ENCODE assay signal across 28 mouse cellular contexts in genomic region chr12:107016801-107017200, GRCm38 (mm10).
DNase-seq lines count a peak whose midpoint lies in the region; ATAC-seq and TF ChIP-seq lines count a peak whose summit lies in the region.
"Had no signal": no experiment of that assay in that cellular context is flagged by ENCODE, and none has a peak within 500 bp of the region (broad histone marks: within the 10 kb centered on the region; RNA-seq: fewer than 3 reads in every experiment).

No protein-coding gene starts in this region.

- peak; percentile 47 for ATAC-seq in CD4-positive, CD25-positive, alpha-beta regulatory T cell, adult 4 months
- ATAC-seq in monocyte, adult 5-6 weeks (replicated peaks; ENCODE audit: insufficient number of reproducible peaks, low FRiP score, low TSS enrichment, poor library complexity, severe bottlenecking), result no peak
- no peak for ATAC-seq in hindbrain, postnatal 0 days
- ATAC-seq: activated CD4-positive, CD25-positive, alpha-beta regulatory T cell, adult 4 months; forebrain, embryonic 14.5 days; forebrain, postnatal 0 days; hindbrain, embryonic 16.5 days; inflammation-experienced regulatory T-cells, adult 6 months had no signal

- no peak for TF ChIP-seq POLR2A in thymus, adult 2 months (IDR thresholded peaks at IDR 0.05; ENCODE audit: control insufficient read depth, extremely low read depth, insufficient read depth, low read length, poor library complexity)

- no peak overlapping the region for H3K9ac ChIP-seq in hindbrain, postnatal 0 days (replicated peaks; ENCODE audit: low read length)
- H3K9ac ChIP-seq: embryonic facial prominence, embryonic 12.5 days; embryonic facial prominence, embryonic 15.5 days; forebrain, postnatal 0 days; heart, embryonic 13.5 days; hindbrain, embryonic 13.5 days had no signal

- H3K4me2 ChIP-seq in hindbrain, postnatal 0 days (ENCODE audit: low read depth, low read length), result no peak overlapping the region
- H3K4me2 ChIP-seq: embryonic facial prominence, embryonic 12.5 days; embryonic facial prominence, embryonic 15.5 days; heart, embryonic 13.5 days; hindbrain, embryonic 13.5 days had no signal

- no peaks in the 10 kb centered on the region for H3K27me3 ChIP-seq in thymus, adult 2 months (ENCODE audit: control insufficient read depth, insufficient read depth, low read length)
- no peaks in the 10 kb centered on the region for H3K27me3 ChIP-seq in hindbrain, postnatal 0 days (ENCODE audit: insufficient read depth, low read length)
- H3K27me3 ChIP-seq: embryonic facial prominence, embryonic 12.5 days; embryonic facial prominence, embryonic 15.5 days; heart, embryonic 13.5 days; hindbrain, embryonic 13.5 days had no signal

- H3K36me3 ChIP-seq in thymus, adult 2 months (ENCODE audit: control insufficient read depth, insufficient read depth, low read length), result no peaks in the 10 kb centered on the region
- no peaks in the 10 kb centered on the region for H3K36me3 ChIP-seq in hindbrain, postnatal 0 days (ENCODE audit: insufficient read depth, low read length)
- H3K36me3 ChIP-seq: embryonic facial prominence, embryonic 12.5 days; embryonic facial prominence, embryonic 15.5 days; heart, embryonic 10.5 days; heart, embryonic 13.5 days; hindbrain, embryonic 10.5 days; hindbrain, embryonic 13.5 days had no signal

- WGBS in thymus, adult 2 months, result 16% methylated on average over 2 of the region's 2 CpGs
- 83% methylated on average over 2 of the region's 2 CpGs for WGBS in hindbrain, postnatal 0 days

- no peak overlapping the region for H3K27ac ChIP-seq in thymus, adult 2 months (ENCODE audit: control insufficient read depth, insufficient read depth, low read length)
- H3K27ac ChIP-seq in hindbrain, postnatal 0 days, result no peak overlapping the region
- H3K27ac ChIP-seq: embryonic facial prominence, embryonic 12.5 days; embryonic facial prominence, embryonic 15.5 days; gastrocnemius, adult 2 months; heart, embryonic 10.5 days; heart, embryonic 13.5 days; hindbrain, embryonic 10.5 days; hindbrain, embryonic 13.5 days had no signal

- no peaks in the 10 kb centered on the region for H3K9me3 ChIP-seq in hindbrain, postnatal 0 days (ENCODE audit: low read length)
- H3K9me3 ChIP-seq: embryonic facial prominence, embryonic 12.5 days; embryonic facial prominence, embryonic 15.5 days; heart, embryonic 10.5 days; heart, embryonic 13.5 days; hindbrain, embryonic 10.5 days; hindbrain, embryonic 13.5 days had no signal

- no peak for TF ChIP-seq CTCF in thymus, adult 2 months (IDR thresholded peaks at IDR 0.05; ENCODE audit: borderline replicate concordance, control insufficient read depth, extremely low read depth, insufficient read depth, low read length, poor library complexity)
- no peak for TF ChIP-seq CTCF in hindbrain, postnatal 0 days (IDR thresholded peaks at IDR 0.05; ENCODE audit: low read depth)

- H3K4me3 ChIP-seq in thymus, adult 2 months (ENCODE audit: control insufficient read depth, insufficient read depth, low read length), result no peak overlapping the region
- no peak overlapping the region for H3K4me3 ChIP-seq in hindbrain, postnatal 0 days (ENCODE audit: low read length)
- H3K4me3 ChIP-seq: embryonic facial prominence, embryonic 12.5 days; embryonic facial prominence, embryonic 15.5 days; gastrocnemius, adult 2 months; heart, embryonic 10.5 days; heart, embryonic 13.5 days; hindbrain, embryonic 10.5 days; hindbrain, embryonic 13.5 days had no signal

- peak; percentile 52 for DNase-seq in thymus, adult 2 months
- DNase-seq in thymus, postnatal 14 days, result peak; percentile 58
- DNase-seq in thymus, postnatal 4 days, result peak; percentile 56
- no peak for DNase-seq in ovary, postnatal 14 days (ENCODE audit: low spot score)
- DNase-seq in urinary bladder, adult 2 months (ENCODE audit: low spot score), result no peak
- no peak for DNase-seq in hindbrain, postnatal 0 days (ENCODE audit: low spot score)
- DNase-seq: adrenal gland, postnatal 10 days; adrenal gland, postnatal 36 days; cerebellum, adult 18-20 months; cerebellum, adult 9-10 months; cerebellum, postnatal 14 days; forebrain, postnatal 0 days; gastrocnemius, adult 2 months; gastrocnemius, postnatal 14 days; heart, adult 18-20 months; heart, postnatal 14 days had no signal

- peaks cover 31% of the 10 kb centered on the region for H3K4me1 ChIP-seq in thymus, adult 2 months (replicated peaks; ENCODE audit: control insufficient read depth, insufficient read depth, low read length)
- no peaks in the 10 kb centered on the region for H3K4me1 ChIP-seq in hindbrain, postnatal 0 days (ENCODE audit: insufficient read depth, low read length)
- H3K4me1 ChIP-seq: embryonic facial prominence, embryonic 12.5 days; embryonic facial prominence, embryonic 15.5 days; heart, embryonic 10.5 days; heart, embryonic 13.5 days; hindbrain, embryonic 10.5 days; hindbrain, embryonic 13.5 days had no signal

Comparison
In these comparisons a context has a peak if more than half of its experiments do, and no peak if none do; other contexts are left out.
1. DNase-seq: peak in thymus, adult 2 months (single experiment), thymus, postnatal 14 days (single experiment) and thymus, postnatal 4 days (single experiment); none in ovary, postnatal 14 days (single experiment), urinary bladder, adult 2 months (single experiment) and hindbrain, postnatal 0 days (single experiment).